8 mouse cellular contexts compared by ENCODE assay signal in the genomic region with DNA sequence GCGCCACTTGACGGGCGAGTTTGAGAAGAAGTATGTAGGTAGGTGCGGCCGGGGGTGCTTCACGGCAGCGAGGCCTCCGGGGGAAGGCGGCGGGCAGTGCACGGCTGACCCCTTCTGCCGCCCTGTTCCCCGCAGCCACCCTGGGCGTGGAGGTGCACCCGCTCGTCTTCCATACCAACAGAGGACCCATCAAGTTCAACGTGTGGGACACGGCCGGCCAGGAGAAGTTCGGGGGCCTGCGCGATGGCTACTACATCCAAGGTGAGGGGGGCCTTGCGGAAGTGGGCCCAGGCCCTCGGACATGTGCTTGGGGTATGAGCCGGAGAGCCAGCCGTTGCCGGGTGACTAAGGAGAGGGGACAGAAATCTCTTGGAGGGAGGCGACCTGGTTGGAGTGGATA. TPM values are rescaled to one million over a fixed set of nuclear protein-coding genes. Genes with fewer than 3 reads are reported as not detected.
DNase-seq lines count a peak whose midpoint lies in the region; ATAC-seq and TF ChIP-seq lines count a peak whose summit lies in the region.

No protein-coding gene starts in this region.

- peak overlapping the region; percentile 99 for H3K9ac ChIP-seq in MEL (ENCODE audit: control insufficient read depth, low read depth, low read length, poor library complexity, severe bottlenecking)
- peak overlapping the region; percentile 87 for H3K9ac ChIP-seq in hindbrain, embryonic 16.5 days (ENCODE audit: low read depth, low read length)
- peak overlapping the region; percentile 97 for H3K9ac ChIP-seq in lung, embryonic 14.5 days

- H3K4me3 ChIP-seq in layer of hippocampus, adult 2 months = peak overlapping the region; percentile 91
- peak overlapping the region; percentile 69 to 91 for H3K4me3 ChIP-seq in MEL (ENCODE audit: control insufficient read depth in 1 of 2, insufficient read depth in 1 of 2, low read depth in 2 of 2, low read length in 2 of 2)
- peak overlapping the region; percentile 99 for H3K4me3 ChIP-seq in embryonic fibroblast, embryonic 13.5 days (ENCODE audit: insufficient read depth, low read length)
- peak overlapping the region; percentile 75 for H3K4me3 ChIP-seq in hindbrain, embryonic 16.5 days (ENCODE audit: low read length)
- peak overlapping the region; percentile 95 for H3K4me3 ChIP-seq in lung, embryonic 14.5 days (ENCODE audit: low read depth, low read length)

- TF ChIP-seq POLR2A in MEL (IDR thresholded peaks at IDR 0.05; ENCODE audit: control insufficient read depth in 1 of 2, insufficient read depth in 1 of 2, low read depth in 1 of 2, low read length in 2 of 2, poor library complexity in 1 of 2) = 0 out of 4 replicates have a peak, but pooled peaks of 1 of the 2 experiments have one; percentile 4
- TF ChIP-seq POLR2A in embryonic fibroblast, embryonic 13.5 days (IDR thresholded peaks at IDR 0.05; ENCODE audit: low read depth, low read length) = no peak

- TF ChIP-seq RAD21 in MEL (IDR thresholded peaks at IDR 0.05; ENCODE audit: low read depth, low read length) = no peak

- peak overlapping the region; percentile 91 for H3K4me2 ChIP-seq in hindbrain, embryonic 16.5 days (ENCODE audit: low read length)
- H3K4me2 ChIP-seq in lung, embryonic 14.5 days = peak overlapping the region; percentile 72

- no peak for DNase-seq in layer of hippocampus, adult 2 months (ENCODE audit: low spot score in 2 of 2)
- DNase-seq in layer of hippocampus, adult 9-10 months (ENCODE audit: low spot score) = no peak
- DNase-seq in MEL (ENCODE audit: low read depth, low spot score) = peak; percentile 57
- peak; percentile 52 for DNase-seq in lung, embryonic 14.5 days
- peak; percentile 24 for DNase-seq in splenic B cell, adult 2 months (ENCODE audit: low read depth, low spot score)
- no peak for DNase-seq in right cerebral cortex, postnatal 4 days

- peak overlapping the region; percentile 97 for H3K27ac ChIP-seq in layer of hippocampus, adult 2 months
- H3K27ac ChIP-seq in MEL (ENCODE audit: control insufficient read depth, low read depth, low read length) = peak overlapping the region; percentile 76
- peak overlapping the region; percentile 71 for H3K27ac ChIP-seq in embryonic fibroblast, embryonic 13.5 days (ENCODE audit: insufficient read depth, low read length)
- H3K27ac ChIP-seq in hindbrain, embryonic 16.5 days (ENCODE audit: low read depth, low read length) = peak overlapping the region; percentile 100
- peak overlapping the region; percentile 97 for H3K27ac ChIP-seq in lung, embryonic 14.5 days (ENCODE audit: low read depth)

- no peaks in the 10 kb centered on the region for H3K9me3 ChIP-seq in MEL (replicated peaks; ENCODE audit: insufficient read depth, low read length)
- no peaks in the 10 kb centered on the region for H3K9me3 ChIP-seq in hindbrain, embryonic 16.5 days (ENCODE audit: control insufficient read depth, low read length)
- H3K9me3 ChIP-seq in lung, embryonic 14.5 days (ENCODE audit: low read depth, low read length) = no peaks in the 10 kb centered on the region

- peaks cover 3 to 13% of the 10 kb centered on the region in 2 experiments; a peak in 3 of 4 replicates for H3K4me1 ChIP-seq in MEL (ENCODE audit: control insufficient read depth in 1 of 2, insufficient read depth in 2 of 2, low read length in 2 of 2)
- no peaks in the 10 kb centered on the region for H3K4me1 ChIP-seq in embryonic fibroblast, embryonic 13.5 days (ENCODE audit: control insufficient read depth, insufficient read depth, low read length)
- H3K4me1 ChIP-seq in hindbrain, embryonic 16.5 days (ENCODE audit: control insufficient read depth, insufficient read depth, low read depth, low read length) = peaks cover 6% of the 10 kb centered on the region
- peaks cover 5% of the 10 kb centered on the region; the same call in 1 of the 2 replicates for H3K4me1 ChIP-seq in lung, embryonic 14.5 days (ENCODE audit: insufficient read depth)

- no peak for TF ChIP-seq EP300 in MEL (IDR thresholded peaks at IDR 0.05; ENCODE audit: low read depth in 1 of 2, low read length in 2 of 2)

- no peak for TF ChIP-seq CTCF in layer of hippocampus, adult 2 months (conservative IDR thresholded peaks at IDR 0.05)
- TF ChIP-seq CTCF in MEL (IDR thresholded peaks at IDR 0.05 in 2 of 3, conservative IDR thresholded peaks at IDR 0.05 in 1 of 3; ENCODE audit: control insufficient read depth in 1 of 3, insufficient read depth in 1 of 3, low read depth in 2 of 3, low read length in 3 of 3, poor library complexity in 1 of 3, severe bottlenecking in 1 of 3) = no peak
- TF ChIP-seq CTCF in embryonic fibroblast, embryonic 13.5 days (IDR thresholded peaks at IDR 0.05; ENCODE audit: borderline replicate concordance, insufficient read depth, low read length) = no peak
- TF ChIP-seq CTCF in lung, embryonic 14.5 days (IDR thresholded peaks at IDR 0.05; ENCODE audit: low read depth) = no peak

- no peaks in the 10 kb centered on the region for H3K27me3 ChIP-seq in MEL (ENCODE audit: control insufficient read depth in 1 of 2, insufficient read depth in 2 of 2, low read length in 2 of 2)
- no peaks in the 10 kb centered on the region for H3K27me3 ChIP-seq in hindbrain, embryonic 16.5 days (replicated peaks; ENCODE audit: control insufficient read depth, insufficient read depth, low read length)
- H3K27me3 ChIP-seq in lung, embryonic 14.5 days (ENCODE audit: insufficient read depth, low read length) = no peaks in the 10 kb centered on the region
- no peaks in the 10 kb centered on the region; the same call in 1 of the 2 replicates for H3K27me3 ChIP-seq in splenic B cell, adult 2 months (ENCODE audit: control insufficient read depth, insufficient read depth, low read length, poor library complexity, severe bottlenecking)

- peaks cover 10 to 13% of the 10 kb centered on the region in 2 experiments for H3K36me3 ChIP-seq in MEL (ENCODE audit: control insufficient read depth in 1 of 2, insufficient read depth in 2 of 2, low read length in 2 of 2)
- H3K36me3 ChIP-seq in hindbrain, embryonic 16.5 days (ENCODE audit: control insufficient read depth, insufficient read depth, low read length) = peaks cover 9% of the 10 kb centered on the region
- H3K36me3 ChIP-seq in lung, embryonic 14.5 days (ENCODE audit: insufficient read depth) = peaks cover 38% of the 10 kb centered on the region
- peaks cover 9% of the 10 kb centered on the region; the same call in 1 of the 2 replicates for H3K36me3 ChIP-seq in splenic B cell, adult 2 months (ENCODE audit: control insufficient read depth, insufficient read depth, low read length, poor library complexity, severe bottlenecking)

- 7% methylated on average over 28 of the region's 28 CpGs for WGBS in hindbrain, embryonic 16.5 days
- 5% methylated on average over 28 of the region's 28 CpGs for WGBS in lung, embryonic 14.5 days

- ATAC-seq in hindbrain, embryonic 16.5 days = no peak; the same call in none of the 2 replicates
- ATAC-seq in lung, embryonic 14.5 days (ENCODE audit: insufficient read depth) = peak; percentile 2; the same call in 1 of the 2 replicates

- H3K79me2 ChIP-seq in MEL (ENCODE audit: control insufficient read depth, insufficient read depth, low read length, poor library complexity) = peaks cover 28% of the 10 kb centered on the region

TF ChIP-seq in MEL, 35 proteins besides CTCF, POLR2A, EP300 and RAD21:
- TF ChIP-seq MAX (IDR thresholded peaks at IDR 0.05; ENCODE audit: low read length) (peak; percentile 14), MXI1 (IDR thresholded peaks at IDR 0.05; ENCODE audit: low read depth, low read length) (0 out of 2 replicates have a peak, but pooled peaks have one; percentile 28), MYC (IDR thresholded peaks at IDR 0.05; ENCODE audit: low read depth, low read length) (0 out of 2 replicates have a peak, but pooled peaks have one; percentile 22), SIN3A (IDR thresholded peaks at IDR 0.05; ENCODE audit: low read length) (no peak), MAZ (IDR thresholded peaks at IDR 0.05; ENCODE audit: low read depth, low read length) (no peak)

RNA-seq across cellular contexts. Expression of a gene that starts 0.9 kb away (rescaled TPM):
- total RNA-seq in layer of hippocampus, adult 2 months (2021) = 100 to 1,000 TPM; 160 to 167 TPM
- 950 and 1,019 TPM in 2 replicates for total RNA-seq in MEL (2012; rRNA removed)
- polyA plus RNA-seq in MEL (2012; ENCODE audit: insufficient read depth in 1 of 2, insufficient read length in 2 of 2, low read depth in 1 of 2, low replicate concordance in 2 of 2, missing spikeins in 1 of 2) = 1,000 to 10,000 TPM in 1 of 2 experiments, 10 to 100 TPM in 1; 91.6 to 2,479 TPM
- 260 and 321 TPM in 2 replicates for polyA plus RNA-seq in embryonic fibroblast, embryonic 13.5 days (2011; ENCODE audit: insufficient read length, low read depth, missing spikeins)
- polyA plus RNA-seq in hindbrain, embryonic 16.5 days (2015; fragmentation: Nextera tagmentation; extraction: Ambion mirVana) = 326 and 333 TPM in 2 replicates
- 737 and 751 TPM in 2 replicates for polyA plus RNA-seq in lung, embryonic 14.5 days (2014; fragmentation: Nextera tagmentation; extraction: Ambion mirVana)

RNA-seq across cellular contexts. Expression of a gene that starts 12.4 kb away (rescaled TPM):
- 10 to 100 TPM; 30.9 to 31.8 TPM for total RNA-seq in layer of hippocampus, adult 2 months (2021)
- total RNA-seq in MEL (2012; rRNA removed) = 69.0 and 84.8 TPM in 2 replicates
- polyA plus RNA-seq in MEL (2012; ENCODE audit: insufficient read depth in 1 of 2, insufficient read length in 2 of 2, low read depth in 1 of 2, low replicate concordance in 2 of 2, missing spikeins in 1 of 2) = 10 to 100 TPM in 1 of 2 experiments, not detected in 1; 97.1 TPM
- 44.1 and 52.4 TPM in 2 replicates for polyA plus RNA-seq in embryonic fibroblast, embryonic 13.5 days (2011; ENCODE audit: insufficient read length, low read depth, missing spikeins)
- polyA plus RNA-seq in hindbrain, embryonic 16.5 days (2015; fragmentation: Nextera tagmentation; extraction: Ambion mirVana) = 16.1 and 17.5 TPM in 2 replicates
- 27.1 and 28.5 TPM in 2 replicates for polyA plus RNA-seq in lung, embryonic 14.5 days (2014; fragmentation: Nextera tagmentation; extraction: Ambion mirVana)

Comparison
In these comparisons a context has a peak if more than half of its experiments do, and no peak if none do; other contexts are left out.
1. DNase-seq: peak in MEL (single experiment), lung, embryonic 14.5 days (single experiment) and splenic B cell, adult 2 months (single experiment); none in layer of hippocampus, adult 2 months (0 of 2), layer of hippocampus, adult 9-10 months (single experiment) and right cerebral cortex, postnatal 4 days (single experiment).
2. Peak in every context shown above with its lines, with median percentiles within 50 percentile points of each other: H3K27ac ChIP-seq, H3K4me3 ChIP-seq and H3K9ac ChIP-seq.